In the genomic region with DNA sequence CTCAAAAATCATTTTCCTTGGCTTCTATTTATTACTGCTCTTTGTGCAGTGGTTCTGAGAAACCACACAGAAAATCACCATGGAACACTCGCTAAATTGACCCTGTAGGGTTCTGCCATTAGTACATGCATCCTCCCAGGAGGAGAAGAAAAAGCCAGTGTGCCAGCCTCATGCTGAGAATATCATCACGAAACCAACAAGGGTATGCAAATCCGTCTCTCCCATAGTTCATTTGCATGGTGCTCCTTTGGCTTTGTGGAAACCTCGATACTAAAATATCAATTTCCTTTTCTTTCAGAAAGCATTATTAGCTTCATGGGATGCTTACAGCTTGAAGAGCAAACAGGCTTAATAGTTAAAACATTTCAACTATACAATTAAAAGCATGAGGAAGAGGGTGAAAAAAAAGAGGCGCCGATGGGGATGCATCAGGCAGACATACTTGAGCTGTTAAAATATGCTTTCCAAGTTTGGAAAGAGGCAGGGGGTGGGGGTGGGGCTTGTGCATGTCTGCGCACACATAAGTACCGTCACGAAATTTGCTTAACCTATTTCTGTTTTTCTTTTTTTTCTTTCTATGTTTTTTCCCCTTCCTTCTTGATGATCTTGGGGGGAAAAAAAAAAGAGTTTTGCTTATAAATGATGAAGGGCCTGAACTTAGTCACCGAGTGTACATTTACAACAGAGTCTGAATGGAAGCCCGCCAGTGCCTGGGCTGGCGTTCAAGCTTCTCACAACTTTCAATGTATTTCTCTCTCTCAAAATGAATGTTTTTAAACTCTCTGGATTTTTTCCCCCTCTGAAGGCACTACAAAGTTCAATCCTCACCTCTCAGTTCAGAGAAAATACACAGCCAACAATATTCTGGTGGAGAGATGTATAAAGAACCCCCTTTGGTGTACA, we compare ENCODE assay signal across 19 mouse cellular contexts.
DNase-seq lines count a peak whose midpoint lies in the region; ATAC-seq and TF ChIP-seq lines count a peak whose summit lies in the region.
"Had no signal": no experiment of that assay in that cellular context is flagged by ENCODE, and none has a peak within 500 bp of the region (broad histone marks: within the 10 kb centered on the region; RNA-seq: fewer than 3 reads in every experiment).

No protein-coding gene starts in this region.

- no peaks in the 10 kb centered on the region for H3K9me3 ChIP-seq in forebrain, embryonic 15.5 days
- no peaks in the 10 kb centered on the region for H3K9me3 ChIP-seq in forebrain, embryonic 10.5 days
- H3K9me3 ChIP-seq in kidney, embryonic 15.5 days (replicated peaks): no peaks in the 10 kb centered on the region
- no peaks in the 10 kb centered on the region for H3K9me3 ChIP-seq in neural tube, embryonic 15.5 days (replicated peaks)
- no peaks in the 10 kb centered on the region for H3K9me3 ChIP-seq in hindbrain, postnatal 0 days (ENCODE audit: low read length)
- H3K9me3 ChIP-seq: embryonic facial prominence, embryonic 12.5 days; limb, embryonic 12.5 days; neural tube, embryonic 13.5 days had no signal

- intact Hi-C loops in gastrocnemius, adult 2 months (cut with DNase I): loop anchor here (5.0 kb wide), 1 partner anchor 41 kb away; no protein-coding TSS in a partner anchor

- no peak overlapping the region for H3K4me3 ChIP-seq in forebrain, embryonic 15.5 days
- no peak overlapping the region for H3K4me3 ChIP-seq in forebrain, embryonic 10.5 days
- H3K4me3 ChIP-seq in kidney, embryonic 15.5 days (replicated peaks): no peak overlapping the region
- H3K4me3 ChIP-seq in neural tube, embryonic 15.5 days (replicated peaks): no peak overlapping the region
- no peak overlapping the region for H3K4me3 ChIP-seq in hindbrain, postnatal 0 days (ENCODE audit: low read length)
- H3K4me3 ChIP-seq in gastrocnemius, adult 2 months: no peak overlapping the region
- H3K4me3 ChIP-seq: embryonic facial prominence, embryonic 12.5 days; limb, embryonic 12.5 days; neural tube, embryonic 13.5 days had no signal

- peaks cover 19% of the 10 kb centered on the region for H3K4me1 ChIP-seq in forebrain, embryonic 15.5 days
- H3K4me1 ChIP-seq in forebrain, embryonic 10.5 days: peaks cover 4% of the 10 kb centered on the region; the same call in 1 of the 2 replicates
- H3K4me1 ChIP-seq in kidney, embryonic 15.5 days: no peaks in the 10 kb centered on the region
- peaks cover 19% of the 10 kb centered on the region; the same call in 1 of the 2 replicates for H3K4me1 ChIP-seq in neural tube, embryonic 15.5 days
- H3K4me1 ChIP-seq in hindbrain, postnatal 0 days (ENCODE audit: insufficient read depth, low read length): 0 out of 2 replicates have a peak, but pooled peaks cover 4% of the 10 kb centered on the region
- H3K4me1 ChIP-seq: embryonic facial prominence, embryonic 12.5 days; limb, embryonic 12.5 days had no signal

- no peak for DNase-seq in forebrain, embryonic 10.5 days (ENCODE audit: extremely low spot score, low spot score)
- peak; percentile 18 to 21 for DNase-seq in kidney, postnatal 4 days
- no peak for DNase-seq in neural tube, embryonic 10.5 days (ENCODE audit: extremely low spot score, low spot score)
- no peak for DNase-seq in hindbrain, postnatal 0 days (ENCODE audit: low spot score)
- no peak for DNase-seq in gastrocnemius, adult 2 months
- DNase-seq: cerebellum, postnatal 36 days; gastrocnemius, postnatal 36 days; heart, postnatal 36 days; kidney, adult 18-20 months; kidney, postnatal 25 days; lung, adult 2 months had no signal

- no peak overlapping the region for H3K4me2 ChIP-seq in forebrain, embryonic 15.5 days (replicated peaks)
- no peak overlapping the region for H3K4me2 ChIP-seq in kidney, embryonic 15.5 days
- H3K4me2 ChIP-seq in neural tube, embryonic 15.5 days: no peak overlapping the region
- H3K4me2 ChIP-seq in hindbrain, postnatal 0 days (ENCODE audit: low read depth, low read length): peak overlapping the region; percentile 29; the same call in 1 of the 2 replicates
- H3K4me2 ChIP-seq: embryonic facial prominence, embryonic 12.5 days; heart, embryonic 11.5 days; limb, embryonic 12.5 days; neural tube, embryonic 13.5 days had no signal

- ATAC-seq in forebrain, embryonic 15.5 days (replicated peaks): no peak
- no peak for ATAC-seq in kidney, embryonic 15.5 days (replicated peaks; ENCODE audit: low FRiP score)
- ATAC-seq in neural tube, embryonic 15.5 days (ENCODE audit: low FRiP score): no peak
- no peak for ATAC-seq in hindbrain, postnatal 0 days
- ATAC-seq: Patski had no signal

- no peak overlapping the region for H3K9ac ChIP-seq in forebrain, embryonic 15.5 days (replicated peaks)
- no peak overlapping the region for H3K9ac ChIP-seq in kidney, embryonic 15.5 days
- no peak overlapping the region for H3K9ac ChIP-seq in neural tube, embryonic 15.5 days (replicated peaks)
- H3K9ac ChIP-seq in hindbrain, postnatal 0 days (replicated peaks; ENCODE audit: low read length): no peak overlapping the region
- H3K9ac ChIP-seq: embryonic facial prominence, embryonic 12.5 days; limb, embryonic 12.5 days; neural tube, embryonic 13.5 days had no signal

- no peaks in the 10 kb centered on the region for H3K36me3 ChIP-seq in forebrain, embryonic 15.5 days
- no peaks in the 10 kb centered on the region for H3K36me3 ChIP-seq in forebrain, embryonic 10.5 days (replicated peaks)
- no peaks in the 10 kb centered on the region for H3K36me3 ChIP-seq in kidney, embryonic 15.5 days
- no peaks in the 10 kb centered on the region for H3K36me3 ChIP-seq in neural tube, embryonic 15.5 days
- H3K36me3 ChIP-seq in hindbrain, postnatal 0 days (ENCODE audit: insufficient read depth, low read length): no peaks in the 10 kb centered on the region
- H3K36me3 ChIP-seq: embryonic facial prominence, embryonic 12.5 days; limb, embryonic 12.5 days; neural tube, embryonic 13.5 days had no signal

- no peak for TF ChIP-seq CTCF in hindbrain, postnatal 0 days (IDR thresholded peaks at IDR 0.05; ENCODE audit: low read depth)
- no peak for TF ChIP-seq CTCF in gastrocnemius, adult 2 months (IDR thresholded peaks at IDR 0.05)

- WGBS in forebrain, embryonic 15.5 days: 49% methylated on average over 12 of the region's 12 CpGs
- WGBS in forebrain, embryonic 10.5 days: 89% methylated on average over 12 of the region's 12 CpGs
- WGBS in kidney, embryonic 15.5 days: 82% methylated on average over 12 of the region's 12 CpGs
- WGBS in neural tube, embryonic 15.5 days: 60% methylated on average over 12 of the region's 12 CpGs
- 33% methylated on average over 12 of the region's 12 CpGs for WGBS in hindbrain, postnatal 0 days

- no peaks in the 10 kb centered on the region for H3K27me3 ChIP-seq in forebrain, embryonic 15.5 days
- H3K27me3 ChIP-seq in forebrain, embryonic 10.5 days (ENCODE audit: poor library complexity, severe bottlenecking): no peaks in the 10 kb centered on the region
- H3K27me3 ChIP-seq in kidney, embryonic 15.5 days: no peaks in the 10 kb centered on the region
- H3K27me3 ChIP-seq in neural tube, embryonic 15.5 days (replicated peaks): no peaks in the 10 kb centered on the region
- H3K27me3 ChIP-seq in hindbrain, postnatal 0 days (ENCODE audit: insufficient read depth, low read length): no peaks in the 10 kb centered on the region
- H3K27me3 ChIP-seq: embryonic facial prominence, embryonic 12.5 days; limb, embryonic 12.5 days; neural tube, embryonic 13.5 days; Patski had no signal

- H3K27ac ChIP-seq in forebrain, embryonic 15.5 days (replicated peaks): peak overlapping the region; percentile 45
- no peak overlapping the region for H3K27ac ChIP-seq in forebrain, embryonic 10.5 days
- H3K27ac ChIP-seq in kidney, embryonic 15.5 days: no peak overlapping the region
- 0 out of 2 replicates have a peak overlapping the region, but pooled peaks have one; percentile 33 for H3K27ac ChIP-seq in neural tube, embryonic 15.5 days (replicated peaks)
- H3K27ac ChIP-seq in hindbrain, postnatal 0 days: no peak overlapping the region
- no peak overlapping the region for H3K27ac ChIP-seq in gastrocnemius, adult 2 months
- H3K27ac ChIP-seq: embryonic facial prominence, embryonic 12.5 days; limb, embryonic 12.5 days; neural tube, embryonic 13.5 days had no signal

Comparison
In these comparisons a context has a peak if more than half of its experiments do, and no peak if none do; other contexts are left out.
1. H3K27ac ChIP-seq: peak in forebrain, embryonic 15.5 days (single experiment) and neural tube, embryonic 15.5 days (single experiment); none in forebrain, embryonic 10.5 days (single experiment), kidney, embryonic 15.5 days (single experiment), hindbrain, postnatal 0 days (single experiment) and gastrocnemius, adult 2 months (single experiment).
2. DNase-seq: peak in kidney, postnatal 4 days (2 of 2); none in forebrain, embryonic 10.5 days (single experiment), neural tube, embryonic 10.5 days (single experiment), hindbrain, postnatal 0 days (single experiment) and gastrocnemius, adult 2 months (single experiment).